Mouse (Mus musculus): ENCODE results near the gene Ddx11.

DNA sequence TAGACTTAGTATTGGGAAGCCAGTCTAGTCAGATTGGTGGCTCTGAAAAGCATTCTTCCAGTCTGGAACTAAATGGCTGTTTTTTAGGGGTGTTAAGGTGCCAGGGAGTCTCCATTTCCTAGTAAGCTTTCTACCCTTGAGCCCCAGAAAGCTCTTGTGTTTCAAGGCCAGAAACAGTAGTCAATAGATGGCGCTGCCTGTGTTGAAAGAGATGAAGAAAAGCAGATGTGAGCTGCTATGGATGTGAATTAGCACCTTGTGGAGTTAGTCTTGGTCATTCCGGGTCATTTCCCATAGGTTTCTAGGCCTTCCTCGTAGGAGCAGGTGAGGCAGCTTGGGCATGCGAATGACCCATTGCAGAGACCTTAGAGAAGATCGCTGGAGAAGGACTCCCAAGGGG is 1.9 kb downstream of the Ddx11 start:
- TF ChIP-seq EP300 (IDR thresholded peaks at IDR 0.05; ENCODE audit: low read depth in 1 of 2, low read length in 2 of 2) (no peak), JUND (IDR thresholded peaks at IDR 0.05; ENCODE audit: low read depth, low read length) (no peak), MAFK (IDR thresholded peaks at IDR 0.05; ENCODE audit: borderline replicate concordance, low read depth, low read length) (no peak), CHD2 (IDR thresholded peaks at IDR 0.05; ENCODE audit: low read length) (no peak), POLR2AphosphoS5 (IDR thresholded peaks at IDR 0.05; ENCODE audit: borderline replicate concordance, low read depth, low read length) (no peak), CTCF (IDR thresholded peaks at IDR 0.05 in 2 of 3, conservative IDR thresholded peaks at IDR 0.05 in 1 of 3; ENCODE audit: control insufficient read depth in 1 of 3, insufficient read depth in 1 of 3, low read depth in 2 of 3, low read length in 3 of 3, poor library complexity in 1 of 3, severe bottlenecking in 1 of 3) (peak; percentile 23 to 61 (median 30); a peak in 3 of 6 replicates), MYC (IDR thresholded peaks at IDR 0.05; ENCODE audit: low read depth, low read length) (no peak), POLR2A (IDR thresholded peaks at IDR 0.05; ENCODE audit: control insufficient read depth in 1 of 2, insufficient read depth in 1 of 2, low read depth in 1 of 2, low read length in 2 of 2, poor library complexity in 1 of 2) (no peak), MXI1 (IDR thresholded peaks at IDR 0.05; ENCODE audit: low read depth, low read length) (no peak), ZNF384 (IDR thresholded peaks at IDR 0.05; ENCODE audit: low read depth, low read length) (no peak)
